Mouse (Mus musculus) cerebellum, postnatal 4 days (tissue): Measurements from ENCODE around the gene Wdr63.

Source experiments
- DNase-seq, 2 experiments: peaks; one replicate each; pipeline ENCODE4 v3.0.0; 2022; ENCODE audit warnings: low spot score in 2 of 2, mixed read lengths in 1 of 2

Wdr63 gene

DNA sequence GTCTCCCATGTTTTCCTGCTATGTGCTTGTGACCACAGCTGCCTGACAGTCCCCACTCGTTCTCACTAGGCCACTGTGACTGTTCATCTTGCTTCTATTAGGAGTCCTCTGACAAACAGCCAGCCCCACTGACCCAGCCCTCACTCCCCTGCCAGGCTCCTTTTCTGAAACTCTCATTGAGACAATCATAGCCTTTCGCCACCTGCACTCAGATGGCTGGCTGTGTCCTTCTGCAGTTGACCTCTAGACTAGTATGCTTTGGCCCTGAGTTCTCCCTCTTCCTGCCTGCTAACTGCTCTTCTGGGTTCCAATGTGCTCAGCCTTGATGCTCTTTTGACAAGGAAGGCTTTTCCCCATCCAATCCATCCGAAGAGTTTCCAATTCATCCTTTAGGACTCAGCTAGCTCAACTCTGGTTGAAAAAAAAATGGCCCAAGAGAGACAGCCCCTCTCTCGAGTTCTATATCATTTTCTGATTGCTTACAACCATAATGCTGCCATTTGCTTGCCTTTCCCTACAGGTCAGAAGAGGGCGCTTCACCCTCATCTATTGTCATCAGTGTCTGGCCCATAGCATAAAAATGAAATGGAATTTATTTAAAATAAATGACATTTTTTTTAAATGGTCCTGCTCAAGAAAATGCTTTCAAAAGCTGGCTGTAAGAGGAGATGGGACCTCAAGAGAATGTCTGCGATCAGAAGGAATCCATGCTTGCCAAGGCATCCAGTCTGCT is 54.7 kb downstream of the Wdr63 start:
- DNase-seq: no peak

DNA sequence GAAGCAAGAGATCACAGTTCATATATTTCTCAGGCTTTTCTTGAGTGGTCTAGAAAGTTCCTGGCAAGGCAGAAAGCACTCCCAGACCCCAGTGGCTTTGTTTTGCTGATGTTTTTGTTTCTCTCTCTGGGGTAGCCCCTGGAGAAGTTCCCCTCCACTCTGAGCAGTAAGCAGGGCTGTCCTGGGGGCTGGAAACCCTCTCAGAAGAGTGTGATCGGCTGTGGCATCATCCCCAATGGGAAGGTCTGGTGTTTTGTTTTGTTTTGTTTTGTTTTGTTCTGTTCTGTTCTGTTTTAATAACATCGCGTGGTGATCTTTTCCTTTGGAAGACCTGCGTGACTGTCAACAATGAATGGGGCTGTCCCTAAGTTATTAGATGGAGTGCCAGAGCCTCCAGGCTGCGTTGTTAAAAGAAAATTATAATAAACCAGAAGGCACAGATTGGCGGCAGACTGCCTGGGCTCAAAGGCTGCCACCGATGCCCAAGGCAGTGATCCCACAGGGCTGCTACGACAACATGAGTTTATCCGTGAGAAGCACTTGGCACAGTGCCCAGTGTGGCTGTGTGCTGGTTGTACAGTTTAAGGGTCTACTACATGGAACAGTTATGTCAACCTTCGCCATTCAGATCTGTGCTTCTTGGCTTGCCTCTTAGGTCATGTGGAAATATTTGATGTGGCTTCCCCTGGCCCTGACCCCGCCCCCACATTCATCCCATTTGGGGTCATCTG is 56.5 kb downstream of the Wdr63 start:
- DNase-seq: peak in 1 of 2 experiments; percentile 73

DNA sequence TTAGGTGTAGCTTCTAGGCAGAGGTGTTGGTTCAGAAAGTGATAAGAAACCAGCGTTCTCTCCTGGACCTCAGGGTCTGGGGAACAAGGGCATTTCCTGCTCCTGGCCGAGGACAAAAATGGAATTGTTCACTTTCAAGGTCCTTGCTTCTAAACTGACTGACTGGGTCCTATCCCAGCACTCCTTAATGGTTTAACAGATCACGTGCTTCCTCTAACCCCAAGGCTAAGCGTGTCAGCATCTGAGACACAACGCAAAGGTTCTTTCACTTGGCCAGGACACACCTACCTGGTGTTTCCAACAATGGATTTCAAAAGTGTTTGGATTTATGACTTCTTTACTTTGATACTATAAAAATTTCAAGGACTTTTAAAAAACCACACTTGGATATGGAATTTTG is 58.0 kb downstream of the Wdr63 start:
- DNase-seq: no peak

DNA sequence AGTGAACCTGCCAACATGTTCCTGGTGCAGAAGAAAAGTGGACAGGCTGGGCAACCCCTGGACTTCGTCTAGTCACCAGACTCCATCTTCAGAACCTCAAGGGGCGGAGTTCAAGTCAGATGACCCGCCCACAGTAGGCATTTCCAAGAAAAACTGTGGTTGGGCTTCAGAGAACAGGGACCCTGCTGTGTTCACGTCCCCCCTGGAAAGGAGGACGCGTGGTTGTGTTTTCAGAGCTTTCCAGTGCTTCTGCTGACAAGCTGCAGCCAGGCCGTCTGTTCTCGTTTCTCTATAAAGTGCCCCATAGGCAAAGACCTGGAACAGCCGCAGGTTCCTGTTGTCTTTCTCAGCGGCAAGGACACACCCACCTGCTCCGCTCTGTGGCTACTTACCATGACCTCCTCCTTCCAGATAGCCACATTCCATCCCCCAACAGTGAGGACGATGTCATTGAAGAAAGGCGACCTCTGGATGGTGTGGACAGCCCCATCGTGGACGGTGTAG is 60.2 kb downstream of the Wdr63 start:
- DNase-seq: no peak

DNA sequence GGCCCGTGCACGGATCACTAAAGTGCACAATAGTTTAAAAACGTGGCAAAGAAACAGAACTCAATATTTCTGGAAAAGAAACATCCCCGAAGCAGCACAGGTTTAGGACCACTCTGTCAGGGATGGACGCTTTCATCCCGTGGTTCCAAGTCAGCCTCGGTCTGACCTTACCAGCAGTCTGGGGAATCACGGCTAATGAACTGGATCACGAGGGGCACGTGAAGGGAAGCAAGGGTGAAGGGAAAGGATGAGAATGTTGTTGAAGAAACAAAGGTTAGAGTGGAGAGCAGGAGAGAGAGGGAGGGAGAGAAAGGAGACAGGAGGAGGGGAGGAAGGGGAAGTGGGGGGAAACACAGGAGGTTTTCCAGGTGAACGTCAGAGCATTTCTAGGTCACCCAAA is 61.9 kb downstream of the Wdr63 start:
- no peak for DNase-seq

DNA sequence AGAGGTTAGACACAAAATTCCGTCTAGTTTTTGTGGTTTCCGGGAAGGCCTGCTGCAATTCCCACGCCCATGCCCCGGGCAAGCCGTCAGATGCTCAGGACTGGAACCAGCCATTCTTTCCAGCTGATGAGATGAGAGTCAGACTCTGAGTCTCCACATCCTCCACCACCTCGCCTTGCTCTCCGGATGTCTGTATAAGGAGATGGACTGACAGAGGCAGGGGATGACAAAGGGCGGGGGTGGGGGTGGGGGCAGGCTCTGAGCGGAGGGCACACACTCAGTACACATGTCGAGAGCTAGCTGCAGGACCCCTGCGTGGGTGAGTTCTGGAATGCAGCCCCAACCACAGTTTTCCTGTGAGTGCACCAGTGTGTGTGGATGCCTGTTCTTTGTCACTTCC is 63.0 kb downstream of the Wdr63 start:
- DNase-seq: no peak

DNA sequence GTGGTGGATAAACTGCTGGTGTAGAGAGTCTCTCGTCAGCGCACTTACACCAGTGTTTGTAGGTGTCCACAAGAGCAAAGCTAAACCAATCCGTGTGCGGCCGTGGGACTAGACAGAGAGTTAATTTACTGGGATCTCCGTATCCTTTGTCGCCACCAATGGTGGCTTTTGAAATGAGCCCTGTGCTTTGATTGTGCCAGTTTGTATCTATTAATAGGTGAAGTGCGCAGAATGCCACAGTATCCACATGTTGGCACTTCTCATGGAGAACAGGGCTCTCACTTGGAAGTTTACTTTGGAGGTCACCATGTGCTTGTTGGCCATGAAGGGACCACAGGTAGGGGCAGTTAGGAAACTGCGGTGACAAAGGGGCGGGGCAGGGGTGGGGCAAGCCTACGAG is 66.5 kb downstream of the Wdr63 start:
- no peak for DNase-seq

DNA sequence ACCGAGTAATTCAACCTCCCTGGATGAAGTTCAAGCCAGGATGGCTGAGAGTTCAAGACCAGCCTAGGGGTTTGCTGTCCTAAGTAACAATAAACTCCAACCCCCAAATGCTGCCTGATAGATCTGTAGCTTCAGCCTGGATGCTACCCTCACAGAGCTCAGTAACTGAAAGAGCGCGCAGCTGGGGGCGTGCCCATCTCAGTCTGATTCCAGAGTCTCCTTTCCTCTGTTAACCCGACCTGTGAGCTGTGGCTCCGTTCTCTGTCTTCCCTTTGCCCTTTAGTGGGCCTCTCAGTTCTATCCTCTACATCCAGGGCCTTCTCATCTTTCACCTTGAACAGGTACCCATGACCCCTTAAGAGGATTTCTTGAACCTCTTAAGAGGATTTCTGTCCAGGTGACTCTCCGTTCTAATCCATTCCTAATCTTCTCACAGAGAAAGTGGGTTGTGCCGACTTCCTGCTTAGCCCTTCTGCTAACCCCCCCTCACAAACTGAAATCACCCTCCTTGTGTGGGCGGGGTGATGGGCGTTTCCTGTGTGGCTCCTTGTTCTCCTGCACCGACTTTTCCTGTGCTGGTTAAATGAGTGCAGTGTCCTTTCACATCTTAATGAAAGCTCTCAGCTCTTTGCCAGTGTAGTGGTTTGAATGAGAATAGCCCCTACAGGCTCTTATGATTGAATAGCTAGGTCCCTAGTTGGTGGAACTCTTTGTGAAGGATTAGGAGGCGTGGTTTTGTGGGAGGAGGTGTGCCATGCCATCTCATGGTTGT is 68.6 kb downstream of the Wdr63 start:
- no peak for DNase-seq

DNA sequence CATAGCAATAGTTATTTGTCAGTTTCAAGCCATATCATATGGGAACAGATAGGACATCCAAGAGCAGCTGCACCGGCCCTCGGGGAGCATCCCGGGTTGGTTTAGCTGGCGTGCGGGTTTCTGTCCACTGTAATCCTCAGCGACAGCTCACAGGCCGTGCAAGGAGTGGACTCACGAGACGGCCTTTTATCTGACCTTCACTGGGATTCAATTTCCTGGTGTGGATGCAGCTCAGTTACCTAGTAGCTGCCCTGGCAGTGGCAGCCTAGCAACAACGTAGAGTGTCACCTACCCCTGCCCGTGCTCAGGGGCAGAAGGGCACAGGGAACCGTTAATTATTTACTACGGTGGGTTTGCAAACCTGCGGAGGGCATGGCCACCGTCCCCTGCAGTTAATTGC is 70.0 kb downstream of the Wdr63 start:
- DNase-seq: no peak

DNA sequence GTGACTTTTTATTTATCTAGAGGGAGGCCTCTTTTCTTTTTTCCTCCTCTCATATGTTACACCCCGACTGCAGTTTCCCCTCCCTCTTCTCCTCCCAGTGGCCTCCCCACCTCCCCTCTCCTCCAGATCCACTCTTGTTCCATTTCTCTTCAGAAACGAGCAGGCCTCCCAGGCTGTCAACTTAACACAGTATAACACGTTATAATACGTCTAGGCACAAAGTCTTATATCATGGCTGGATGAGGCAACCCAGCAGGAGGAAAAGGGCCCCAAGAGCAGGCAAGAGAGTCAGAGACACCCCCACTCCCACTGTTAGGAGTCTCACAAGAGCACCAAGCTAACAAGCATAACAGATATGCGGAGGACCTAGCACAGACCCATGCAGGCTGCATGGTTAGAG is 75.0 kb downstream of the Wdr63 start:
- no peak for DNase-seq

DNA sequence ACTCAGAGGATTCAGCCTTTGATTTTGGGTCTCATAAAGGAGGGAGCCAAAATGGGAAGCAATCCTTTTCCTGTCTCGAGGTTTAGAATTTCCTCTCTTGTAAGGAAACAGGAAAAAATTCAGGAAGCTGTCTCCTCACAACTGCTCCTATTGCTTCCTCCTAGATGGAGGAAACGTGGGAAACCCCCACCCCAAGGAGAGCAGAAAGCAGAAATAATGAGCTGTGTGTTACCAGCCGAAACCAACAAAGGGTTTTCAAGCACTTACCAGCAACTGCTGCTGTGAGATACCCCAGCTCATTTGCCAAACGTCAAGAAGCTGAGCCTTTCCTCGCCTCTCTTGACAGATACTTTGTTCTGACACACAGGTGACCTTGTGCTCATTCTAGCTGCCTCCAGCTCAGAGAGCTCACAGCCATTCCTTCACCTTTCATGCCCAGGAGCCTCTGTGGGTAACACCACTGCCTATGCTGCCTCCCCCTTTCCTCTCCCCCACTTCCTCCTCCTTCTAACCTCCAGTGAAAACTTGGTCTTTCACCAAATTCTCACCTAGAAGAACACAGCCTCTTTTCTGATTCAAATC is 77.6 kb downstream of the Wdr63 start:
- no peak for DNase-seq

DNA sequence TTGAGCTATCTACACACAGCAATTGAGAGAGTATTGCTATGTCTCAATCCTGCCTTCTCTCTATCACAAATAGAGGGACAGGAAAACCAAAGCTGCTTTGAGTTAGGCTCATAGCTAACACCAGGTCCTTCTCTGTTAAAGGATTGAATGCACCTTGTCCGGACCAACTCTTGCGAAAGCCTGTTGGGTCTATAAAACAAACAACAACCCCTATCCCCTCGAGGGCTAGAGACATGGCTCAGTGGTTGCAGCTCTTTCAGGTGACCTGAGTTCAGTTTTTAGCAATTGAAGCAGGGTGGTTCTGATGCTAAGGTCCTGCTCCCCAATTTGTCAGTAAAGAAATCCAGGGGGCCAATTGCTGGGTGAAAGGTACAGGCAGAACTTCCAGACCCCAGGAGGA is 78.7 kb downstream of the Wdr63 start:
- no peak for DNase-seq

DNA sequence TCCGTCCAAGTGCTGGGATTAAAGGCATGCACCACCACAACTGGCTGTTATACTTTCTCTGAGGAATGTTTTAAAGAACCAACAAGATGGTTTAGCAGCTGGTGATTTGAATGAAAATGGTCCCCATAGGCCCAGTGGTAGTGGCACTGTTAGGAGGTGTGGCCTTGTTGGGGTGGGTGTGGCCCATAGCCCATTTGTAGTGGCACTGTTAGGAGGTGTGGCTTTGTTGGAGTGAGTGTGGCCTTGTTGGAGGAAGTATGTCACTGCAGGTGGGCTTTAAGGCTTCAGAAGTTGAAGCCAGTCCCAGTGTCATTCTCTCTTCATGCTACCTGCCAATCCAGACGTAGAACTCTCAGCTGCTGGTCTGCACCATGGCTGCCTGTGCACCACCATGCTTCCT is 79.5 kb downstream of the Wdr63 start:
- no peak for DNase-seq

DNA sequence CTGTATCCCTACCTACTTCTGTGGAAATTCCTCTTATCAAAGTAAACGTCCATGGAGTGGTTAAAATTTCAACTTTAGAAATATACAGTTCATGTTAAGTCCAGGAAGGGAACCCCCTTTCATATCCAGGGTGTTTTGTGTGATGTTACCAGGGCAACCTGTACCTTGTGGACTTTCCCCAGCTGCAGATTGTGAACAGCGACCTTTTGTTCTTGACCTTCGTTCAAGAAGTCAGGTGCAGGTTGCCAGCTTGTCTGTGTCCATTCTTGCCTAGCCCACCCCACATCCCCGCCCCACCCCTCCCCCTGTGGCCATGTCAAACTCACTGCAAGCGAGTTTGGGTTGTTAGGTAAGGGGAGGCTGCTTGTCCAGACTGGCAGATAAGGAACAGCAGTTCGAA is 80.8 kb downstream of the Wdr63 start:
- no peak for DNase-seq

DNA sequence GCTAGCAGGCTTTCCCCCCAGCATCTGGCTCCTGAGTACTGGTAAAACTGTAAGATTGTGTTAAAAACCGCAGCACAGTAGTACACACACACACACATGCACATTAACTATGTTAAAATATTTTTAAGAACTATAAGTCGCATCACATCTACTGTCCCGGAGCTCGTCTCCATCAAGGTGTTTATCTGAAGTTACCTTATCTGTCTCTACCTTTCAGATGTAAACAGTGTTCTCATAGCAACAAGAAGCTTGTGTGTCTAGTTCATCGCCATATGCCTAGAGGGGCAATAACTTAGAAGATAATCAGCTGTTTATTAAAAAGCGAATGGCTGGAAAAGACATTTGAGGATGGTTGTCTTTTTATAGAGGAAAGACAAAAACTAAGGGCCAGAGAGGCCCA is 82.4 kb downstream of the Wdr63 start:
- no peak for DNase-seq

DNA sequence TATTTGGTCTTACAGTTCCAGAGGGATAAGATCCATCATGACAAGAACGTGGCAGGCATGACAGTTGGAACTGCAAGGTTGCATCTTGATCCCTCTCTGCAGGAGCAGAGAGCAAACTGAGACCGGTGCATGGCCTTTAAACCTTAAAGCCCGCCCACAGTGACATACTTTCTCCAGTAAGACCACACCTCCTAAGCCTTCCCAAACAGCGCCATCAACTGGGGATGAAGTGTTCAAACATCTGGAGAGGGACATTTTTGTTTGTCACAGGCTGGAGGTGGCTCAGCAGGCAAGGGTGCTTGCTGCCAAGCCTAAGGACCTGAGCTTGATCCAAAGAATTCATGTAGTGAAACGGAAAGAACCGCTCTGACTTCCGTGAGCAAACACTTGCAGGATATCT is 83.2 kb downstream of the Wdr63 start:
- DNase-seq: no peak

DNA sequence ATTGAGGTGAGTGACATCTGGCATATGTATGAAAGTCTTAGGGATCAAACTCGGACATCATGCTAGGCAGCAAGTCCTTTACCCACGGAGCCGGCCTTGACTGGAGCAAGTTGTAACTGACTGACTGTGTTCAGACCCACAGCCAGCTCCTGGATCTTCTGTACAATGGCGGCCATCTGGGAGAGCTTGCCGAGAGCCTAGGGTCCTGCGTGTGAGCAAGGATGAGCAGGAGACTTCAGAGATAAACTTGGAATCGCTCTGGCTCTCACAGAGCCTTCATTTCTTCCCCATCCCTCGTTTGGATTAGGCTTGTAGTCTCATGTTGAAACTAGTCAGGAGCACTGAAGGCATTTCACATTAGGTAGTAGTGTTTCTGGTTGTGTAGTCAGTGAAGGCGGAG is 85.7 kb downstream of the Wdr63 start:
- DNase-seq: no peak

DNA sequence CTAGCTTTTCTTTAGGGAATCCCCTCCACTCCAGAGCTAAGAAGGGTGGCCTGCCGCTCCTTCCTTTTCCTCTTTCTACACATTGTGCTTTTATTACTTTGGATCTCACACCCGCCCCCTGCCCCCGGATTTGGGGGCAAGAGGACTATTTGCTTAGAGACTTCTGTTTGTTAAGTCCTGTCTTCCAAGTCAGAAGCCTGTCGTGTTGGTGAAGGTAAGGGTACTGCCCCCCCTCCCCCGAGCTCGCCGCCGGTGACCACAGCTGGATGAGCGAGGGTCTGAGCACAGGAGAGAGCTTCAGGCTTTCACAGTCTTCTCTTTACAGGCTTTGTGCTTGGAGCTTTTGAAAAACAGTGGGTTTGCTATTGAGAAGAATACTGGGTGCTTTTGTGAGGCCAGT is 90.4 kb downstream of the Wdr63 start:
- no peak for DNase-seq

DNA sequence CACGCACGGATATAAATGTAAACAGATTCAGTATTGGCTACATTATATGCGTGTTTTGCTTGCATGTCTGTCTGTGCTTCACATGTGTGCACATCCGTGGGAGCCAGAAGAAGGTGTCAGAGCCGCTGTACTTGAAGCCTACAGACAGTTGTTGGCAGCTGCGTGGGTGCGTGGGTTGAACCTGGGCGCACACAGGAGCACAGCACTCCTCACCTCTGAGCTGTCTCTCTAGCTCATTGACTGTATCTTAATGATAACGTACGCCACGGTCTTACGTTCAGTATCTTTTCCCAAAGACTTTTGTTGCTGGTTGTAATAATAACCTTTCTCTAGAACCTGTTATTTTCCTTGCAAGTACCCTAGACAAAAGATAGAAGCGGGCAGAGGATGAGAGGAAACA is 91.0 kb downstream of the Wdr63 start:
- no peak for DNase-seq

DNA sequence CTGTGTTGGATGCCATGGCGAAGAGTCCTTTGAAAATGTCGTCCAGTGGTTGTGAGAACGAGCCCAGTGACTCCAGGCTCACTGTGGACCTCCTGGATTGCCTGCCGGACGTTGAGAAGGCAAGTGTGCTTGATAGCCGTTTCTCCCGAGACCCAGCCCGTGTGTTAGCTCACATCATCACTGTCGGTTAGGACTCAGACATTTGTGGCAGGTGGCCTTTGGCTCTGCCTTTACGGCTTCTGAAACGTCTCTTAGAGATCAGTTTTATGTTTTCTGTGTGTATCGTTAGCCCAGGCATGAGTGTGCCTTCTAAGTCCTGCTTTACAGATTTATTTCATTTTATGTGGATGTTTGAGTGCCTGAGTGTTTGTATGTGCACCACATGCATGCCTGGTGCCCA is 93.6 kb downstream of the Wdr63 start:
- DNase-seq: no peak

DNA sequence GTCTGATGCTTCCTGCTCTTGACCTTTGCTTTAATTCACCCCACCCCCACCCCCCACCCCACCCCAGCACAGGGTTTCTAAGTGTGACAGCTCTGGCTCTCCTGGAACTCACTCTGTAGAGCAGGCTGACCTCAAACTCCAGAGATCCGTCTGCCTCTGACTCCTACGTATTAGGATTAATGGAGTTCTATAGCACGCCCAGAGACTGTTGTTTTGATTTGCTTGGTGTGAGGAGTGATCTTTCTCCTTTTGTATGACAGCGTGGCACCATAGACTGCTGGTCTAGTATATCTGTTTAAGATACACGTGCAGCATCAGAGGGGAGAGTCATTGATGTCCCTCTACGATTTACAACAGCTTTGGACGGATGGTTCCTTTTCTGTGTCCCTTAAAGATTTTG is 94.4 kb downstream of the Wdr63 start:
- no peak for DNase-seq

DNA sequence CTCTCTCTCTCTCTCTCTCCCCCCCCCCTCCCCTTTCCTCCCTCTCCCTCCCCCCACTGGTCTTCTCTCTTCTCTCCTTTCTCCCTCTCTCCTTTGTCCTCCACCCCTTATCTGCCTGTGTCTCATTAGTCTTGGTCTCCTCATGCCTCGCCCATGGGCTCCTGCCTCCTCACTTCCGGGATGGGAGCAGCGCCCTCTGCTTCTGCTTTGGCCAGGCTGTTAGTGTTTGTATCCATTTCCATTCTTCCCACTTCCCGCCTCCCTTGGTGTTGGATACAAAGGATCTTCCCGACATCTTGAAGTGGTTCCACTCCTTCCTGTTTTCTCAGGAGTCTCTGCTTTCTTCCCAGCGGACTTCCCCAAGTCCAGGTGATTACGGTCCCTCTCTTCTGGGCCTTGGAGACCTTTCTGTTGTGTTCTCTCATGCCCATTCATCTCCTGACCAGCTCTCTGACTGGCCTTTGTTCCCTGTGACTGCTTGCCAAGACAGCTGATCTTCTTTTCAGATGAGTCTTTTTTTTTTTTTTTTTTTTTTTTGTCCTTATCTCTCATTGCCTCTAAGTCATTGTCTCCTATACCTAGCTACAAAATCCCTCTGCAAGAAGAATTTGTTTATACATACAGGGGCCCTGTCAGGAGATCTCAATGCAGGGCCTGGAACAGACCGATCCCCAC is 96.2 kb downstream of the Wdr63 start:
- DNase-seq: no peak
